Mouse (Mus musculus) small intestine, adult 2 months (tissue): ENCODE results near the gene Inha.

ENCODE experiments used
- CTCF ChIP-seq: fragments of 200-500 bp; IDR thresholded peaks from 2 replicates; pipeline ENCODE4 v1.5.1; 2012; ENCODE audit warnings: low read depth, mild to moderate bottlenecking, control low read depth, inconsistent platforms, low read length, moderate library complexity, mixed read lengths; ENCODE audit not compliant: insufficient replicate concordance, insufficient read length; ENCODE audit errors: extremely low read depth
- POLR2A ChIP-seq: fragments of 200-500 bp; IDR thresholded peaks from 2 replicates; pipeline ENCODE4 v1.6.1; 2012; ENCODE audit warnings: low read depth, mild to moderate bottlenecking, control low read depth, inconsistent platforms, low read length, moderate library complexity

- TF ChIP-seq CTCF = no peak
- no peak for TF ChIP-seq POLR2A
Observed at GRCm38 (mm10) chr1:75487040-75487404, 19.9 kb upstream of the Inha start.
